Mouse (Mus musculus): ENCODE measurements at regions not wholly inside any gene's neighbourhood (a gene's known extent, or its start where the extent isn't known, plus 50 kb on each side); places are given as distances from the start of the nearest gene placed in this dataset.
A peak's percentile ranks its signal among the peaks of the same experiment; 100 is the strongest.

- DNase-seq (ENCODE audit: low spot score in 2 of 2), result no peak
These were observed 99.4 kb upstream of the Gpr12 start for GRCm38 (mm10) chr5:146684429-146684828.

GRCm38 (mm10) chr5:146683554-146683953 is 98.5 kb upstream of the Gpr12 start:
- DNase-seq (ENCODE audit: low spot score in 2 of 2), result no peak

DNA sequence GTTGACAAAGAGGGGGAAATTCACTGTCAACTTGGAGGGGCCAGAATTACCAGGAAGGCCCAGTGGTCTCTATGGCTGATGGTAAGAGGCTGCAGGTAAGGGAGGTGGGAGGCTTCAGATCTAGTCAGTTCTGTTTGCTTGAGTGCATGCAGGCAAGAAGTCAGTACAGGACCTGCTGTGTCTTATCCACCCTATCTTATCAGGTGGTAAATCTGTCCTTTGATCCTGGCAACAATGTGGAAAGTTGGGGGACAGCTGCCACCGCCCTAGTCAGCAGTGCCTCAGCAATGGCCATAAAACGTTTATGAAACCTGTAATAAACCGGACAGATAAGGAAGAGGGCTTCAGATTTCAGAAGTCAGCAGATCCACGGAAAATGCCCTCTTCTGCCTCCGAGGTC is 97.9 kb upstream of the Gpr12 start:
- no peak for DNase-seq (ENCODE audit: low spot score in 2 of 2)

DNA sequence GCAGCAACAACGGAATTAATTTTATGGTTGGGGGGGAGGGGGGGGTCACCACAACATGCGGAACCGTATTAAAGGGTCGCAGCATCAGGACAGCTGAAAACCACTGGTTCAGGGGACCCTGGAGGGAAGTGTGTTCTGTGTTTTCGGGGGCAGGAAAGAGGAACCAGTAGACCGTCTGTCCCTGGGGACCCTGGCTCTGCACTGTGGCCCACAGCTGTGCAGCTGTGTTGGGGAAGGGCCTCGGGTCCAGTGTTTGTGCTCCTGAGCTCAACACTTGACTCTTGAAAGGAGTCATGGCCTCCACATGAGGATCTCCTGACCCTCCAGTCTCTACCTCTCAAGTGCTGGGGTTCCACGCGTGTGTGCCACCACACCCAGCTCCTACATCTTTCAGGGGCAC is 96.5 kb upstream of the Gpr12 start:
- no peak for DNase-seq (ENCODE audit: low spot score in 2 of 2)

DNA sequence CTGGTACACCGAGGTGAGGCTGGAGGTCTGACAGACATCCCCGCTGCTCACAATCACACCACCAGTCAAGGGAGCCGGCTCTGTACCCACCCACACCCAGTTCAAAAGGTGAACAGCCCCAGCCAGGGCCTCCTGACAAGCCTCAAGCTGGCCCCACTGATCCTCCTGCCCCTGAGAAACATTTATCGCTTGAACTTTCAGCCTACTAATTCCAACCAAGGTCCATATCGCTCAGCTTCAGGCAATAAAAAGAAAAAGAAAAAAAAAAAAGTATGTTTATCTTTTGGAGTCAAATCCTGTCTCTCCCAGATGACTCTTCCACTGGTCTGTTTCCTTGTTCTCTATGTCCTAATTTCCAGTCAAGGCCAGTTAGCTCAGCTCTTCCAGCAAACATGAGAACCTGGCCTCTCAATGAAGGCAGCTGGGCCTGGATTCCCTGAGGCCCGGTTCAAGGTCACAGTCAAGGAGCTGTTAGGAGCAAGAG is 94.2 kb upstream of the Gpr12 start:
- DNase-seq (ENCODE audit: low spot score in 2 of 2), result no peak

DNA sequence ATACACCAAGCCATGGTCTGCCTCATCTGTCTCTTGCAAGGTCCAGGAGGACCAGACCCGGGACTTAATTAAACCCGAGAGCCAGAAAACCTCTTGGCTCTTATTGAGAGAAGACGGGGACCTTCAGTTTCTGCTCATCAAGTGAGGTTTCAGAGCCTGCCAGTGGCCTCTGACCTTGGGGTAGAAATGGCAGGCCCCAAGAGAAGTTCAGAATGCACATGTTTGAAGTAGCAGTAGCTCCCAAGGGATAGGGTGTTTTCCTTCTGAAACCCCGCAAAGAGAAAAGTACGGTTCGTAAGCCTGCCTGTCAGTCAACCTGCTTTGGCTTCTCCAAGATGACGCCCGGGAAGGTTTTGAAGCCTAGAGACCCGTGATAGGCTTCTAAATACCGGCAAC is 93.7 kb upstream of the Gpr12 start:
- DNase-seq (ENCODE audit: low spot score in 2 of 2), result no peak

DNA sequence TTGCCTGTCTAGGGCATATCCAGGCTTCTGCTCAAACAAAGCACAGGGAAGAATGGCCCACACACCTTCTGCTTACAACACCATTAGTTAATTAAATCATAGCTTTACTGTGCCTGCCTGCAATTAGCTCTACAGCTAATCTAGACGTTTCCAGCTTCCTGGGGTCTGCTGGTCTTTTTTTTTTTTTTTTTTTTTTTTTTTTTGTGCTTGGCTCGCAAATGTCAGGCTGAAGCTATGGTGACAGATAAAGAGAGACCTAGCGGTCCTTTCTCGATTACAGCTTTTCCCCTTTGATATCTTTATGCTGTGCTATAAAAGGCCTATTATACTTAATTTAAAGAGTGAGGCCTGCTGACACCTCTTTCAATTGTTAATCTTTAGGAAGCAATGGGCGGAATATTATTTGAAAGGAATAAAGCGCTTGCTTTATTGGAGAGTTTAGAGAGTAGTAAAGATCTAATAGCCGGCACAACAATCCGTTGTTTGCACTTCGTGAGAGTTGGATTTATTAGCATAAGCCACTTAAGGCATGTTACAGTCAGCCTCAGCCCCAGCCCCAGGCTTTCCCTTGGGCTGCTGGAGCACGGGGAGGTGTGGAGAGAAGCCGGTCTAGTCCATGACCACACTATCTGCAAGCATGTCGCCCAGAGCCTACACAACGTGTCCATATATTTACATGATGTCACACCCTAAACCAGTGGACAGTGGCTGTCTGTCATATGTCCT is 93.2 kb upstream of the Gpr12 start:
- DNase-seq (ENCODE audit: low spot score in 2 of 2), result no peak

- DNase-seq (ENCODE audit: low spot score in 2 of 2), result no peak
These were observed 92.1 kb upstream of the Gpr12 start for GRCm38 (mm10) chr5:146677151-146677515.

DNA sequence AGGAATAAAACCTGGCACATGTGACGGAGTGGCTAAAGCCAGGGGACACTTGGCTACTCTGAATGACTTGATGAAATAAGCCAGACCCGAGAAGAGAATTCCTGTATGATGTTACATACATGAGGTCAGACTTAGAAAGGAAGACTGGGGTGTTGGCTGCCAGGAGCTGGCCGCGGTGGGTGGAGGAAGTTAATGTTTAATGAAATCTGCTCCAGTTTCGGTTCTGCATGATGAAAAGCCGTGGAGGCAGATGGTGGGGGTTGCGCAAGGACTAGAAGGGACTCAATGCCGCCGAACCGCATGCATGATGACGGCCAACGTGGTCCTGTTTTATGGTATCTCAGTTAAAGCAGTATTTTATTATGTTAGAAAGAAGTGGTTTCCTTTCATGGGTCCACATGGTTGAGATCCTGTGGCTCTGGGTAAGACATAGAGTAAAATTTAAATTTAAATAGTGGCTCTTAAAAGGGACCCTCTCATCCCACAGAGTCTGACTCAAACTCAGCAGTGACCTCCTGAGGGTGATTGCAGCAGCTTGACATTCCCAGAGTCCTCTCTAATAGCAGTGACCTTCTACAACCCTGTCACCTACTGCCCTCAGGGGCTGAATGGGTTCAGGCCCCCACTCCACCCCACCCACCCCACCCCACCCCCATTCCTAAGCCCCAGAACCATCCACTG is 91.6 kb upstream of the Gpr12 start:
- no peak for DNase-seq (ENCODE audit: low spot score in 2 of 2)

DNA sequence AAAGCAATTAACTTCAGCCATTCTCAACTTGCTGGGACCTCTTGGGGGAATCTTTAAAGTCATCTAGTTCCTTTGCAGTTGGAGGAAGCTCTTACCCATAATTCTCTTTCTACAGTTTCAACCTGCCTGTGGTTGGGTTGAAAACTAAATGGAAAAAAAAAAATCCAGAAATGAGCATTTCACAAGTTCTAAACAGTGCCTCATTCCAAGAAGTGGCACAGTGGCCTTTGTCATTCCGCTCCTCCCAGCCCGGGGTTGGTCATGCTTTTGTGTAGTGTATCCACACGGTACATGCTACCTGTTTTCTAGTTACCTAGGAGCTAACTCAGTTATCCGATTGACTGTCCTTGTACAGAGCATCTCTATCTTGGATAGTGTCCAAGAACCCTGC is 90.8 kb upstream of the Gpr12 start:
- no peak for DNase-seq (ENCODE audit: low spot score in 2 of 2)

DNA sequence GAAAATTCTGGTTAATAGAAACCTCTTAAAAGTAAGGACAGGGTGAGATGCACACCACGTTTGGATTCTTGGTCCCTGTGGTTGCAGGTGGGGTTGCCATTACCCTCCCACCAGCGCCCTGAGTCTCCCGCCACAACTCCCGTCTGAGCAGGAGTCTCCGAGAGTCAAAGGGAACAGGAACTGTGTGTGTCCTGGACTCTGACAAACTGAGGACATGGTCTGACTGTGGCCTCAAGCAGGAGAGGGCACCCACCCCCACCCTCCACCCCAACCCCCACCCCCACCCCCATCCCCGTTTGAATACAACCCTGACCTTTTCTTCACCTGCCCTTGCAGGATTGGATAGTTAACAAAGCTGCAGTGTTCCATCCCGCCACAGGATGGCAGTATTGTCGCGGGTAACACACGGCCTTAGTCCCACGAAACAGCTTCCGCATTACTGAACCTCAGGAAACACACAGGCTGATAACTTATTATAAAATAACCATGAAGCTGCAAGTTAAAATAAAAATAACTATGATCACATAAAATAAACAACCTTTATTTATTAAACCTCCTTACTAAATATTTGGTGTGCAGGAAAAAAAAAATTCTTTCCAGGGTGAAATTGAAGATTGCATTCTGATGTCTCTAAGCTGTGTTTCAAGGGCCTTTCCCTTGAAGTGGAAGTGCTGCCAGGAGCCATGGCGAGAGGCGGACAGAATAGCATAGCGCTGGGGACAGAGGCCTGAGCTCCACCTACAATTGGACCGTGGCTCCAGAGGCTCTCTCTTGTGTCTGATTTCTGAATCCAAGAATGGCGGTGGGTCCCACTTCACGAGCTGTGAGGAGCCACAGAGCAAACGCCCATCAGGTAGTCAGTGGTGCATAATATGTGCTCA is 90.2 kb upstream of the Gpr12 start:
- peak; percentile 73 to 82 for DNase-seq (ENCODE audit: low spot score in 2 of 2)

DNA sequence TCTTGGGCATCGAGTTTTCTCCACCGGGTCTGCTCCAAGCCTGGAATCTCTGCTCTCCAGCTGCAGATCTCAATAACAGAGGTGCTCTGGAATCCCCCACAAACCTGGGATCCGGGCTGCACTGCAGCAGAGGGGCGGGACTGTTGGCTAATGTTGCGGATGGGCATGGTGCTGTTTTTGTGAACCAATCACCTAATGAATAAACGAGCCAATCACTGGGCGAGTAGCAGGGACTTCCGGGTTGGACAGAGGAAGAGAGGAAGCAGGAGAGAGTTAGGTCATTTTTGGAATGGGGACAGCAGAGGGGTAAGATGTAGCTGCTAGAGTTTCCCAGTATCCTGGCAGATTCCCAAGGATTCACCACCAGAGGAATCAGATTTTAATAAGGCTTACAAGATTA is 76.7 kb upstream of the Gpr12 start:
- DNase-seq (ENCODE audit: low spot score in 2 of 2), result no peak

DNA sequence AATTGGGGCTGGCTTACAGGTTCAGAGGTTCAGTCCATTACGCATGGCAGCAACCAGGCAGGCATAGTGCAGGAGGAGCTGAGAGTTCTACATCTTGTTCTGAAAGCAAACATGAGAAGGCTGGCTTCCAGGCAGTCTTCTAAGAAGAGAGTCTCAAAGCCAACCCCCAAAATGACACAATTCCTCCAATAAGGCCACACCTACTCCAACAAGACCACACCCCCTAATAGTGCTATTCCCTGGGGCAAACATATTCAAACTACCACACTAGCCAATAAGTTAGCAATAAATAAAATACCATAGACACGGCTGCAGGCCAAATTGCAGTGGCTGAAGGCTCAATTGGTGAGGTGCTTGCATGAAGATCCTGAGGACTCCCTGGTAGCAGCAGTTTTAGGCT is 72.2 kb upstream of the Gpr12 start:
- DNase-seq (ENCODE audit: low spot score in 2 of 2), result no peak

GRCm38 (mm10) chr5:146655394-146655793 is 70.4 kb upstream of the Gpr12 start:
- no peak for DNase-seq (ENCODE audit: low spot score in 2 of 2)

- DNase-seq (ENCODE audit: low spot score in 2 of 2), result no peak
These were observed 68.8 kb upstream of the Gpr12 start for GRCm38 (mm10) chr5:146653686-146654450.

GRCm38 (mm10) chr5:146652874-146653273 is 67.8 kb upstream of the Gpr12 start:
- DNase-seq (ENCODE audit: low spot score in 2 of 2), result no peak

GRCm38 (mm10) chr5:146648519-146649060 is 63.6 kb upstream of the Gpr12 start:
- DNase-seq (ENCODE audit: low spot score in 2 of 2), result no peak

- no peak for DNase-seq (ENCODE audit: low spot score in 2 of 2)
These were observed 62.8 kb upstream of the Gpr12 start for GRCm38 (mm10) chr5:146647628-146648380.

DNA sequence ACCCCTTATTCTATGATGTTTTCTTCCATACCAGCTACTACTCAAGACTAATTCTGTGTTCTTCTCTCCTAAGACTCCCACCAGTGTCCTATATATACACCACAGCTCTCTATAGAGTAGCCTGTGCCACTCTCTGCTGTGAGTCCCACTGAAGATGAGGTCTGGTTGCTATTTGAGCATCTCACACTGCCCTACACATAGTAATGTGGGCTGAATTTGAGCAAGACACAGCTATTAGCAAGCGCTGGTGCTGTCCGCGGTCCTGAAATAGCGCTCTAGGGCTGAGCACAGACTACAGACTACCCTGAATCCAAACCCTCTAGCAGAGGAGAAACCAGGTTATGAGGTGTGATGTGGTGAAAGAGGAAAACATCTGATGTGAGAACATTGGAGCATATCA is 59.5 kb upstream of the Gpr12 start:
- DNase-seq (ENCODE audit: low spot score in 2 of 2), result peak; percentile 42 to 56

DNA sequence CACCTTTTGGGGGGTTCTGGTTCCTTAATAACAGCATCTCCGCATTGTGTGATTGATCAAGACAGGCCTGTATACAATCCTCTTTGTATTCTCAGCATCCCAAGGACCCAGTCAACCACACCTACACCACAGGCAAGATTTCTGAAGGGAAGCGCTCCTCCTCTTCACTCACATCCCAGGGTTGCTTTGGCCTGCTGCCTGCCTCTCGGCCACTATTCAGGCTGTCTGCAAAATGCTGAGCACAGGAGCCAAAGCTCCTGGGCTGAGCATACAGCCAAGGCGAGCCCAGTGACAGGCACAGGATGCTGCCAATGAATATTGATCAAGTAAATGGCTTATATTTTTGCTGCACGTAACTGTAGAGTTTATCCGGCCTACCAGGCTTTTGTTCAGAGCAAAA is 56.9 kb upstream of the Gpr12 start:
- DNase-seq (ENCODE audit: low spot score in 2 of 2), result no peak

All from layer of hippocampus, postnatal 10 days (tissue).